Mouse (Mus musculus) layer of hippocampus, adult 8-10 months (tissue): Measurements from ENCODE around the gene Bag6. TPM values are rescaled to one million over a fixed set of nuclear protein-coding genes. Genes with fewer than 3 reads are reported as not detected.

Experiments used
- DNase-seq, 2 experiments: peaks; one replicate each; pipeline ENCODE4 v3.0.0; 2022; ENCODE audit warnings: low spot score in 2 of 2
- microRNA-seq, 2 experiments: library from miRNA; unstranded; fragments of <30 nt; microRNA quantifications; one replicate each; pipeline ENCODE4 v1.2.0; 2022
- total RNA-seq, 4 experiments: library from RNA; stranded (reverse); gene quantifications; 2 replicates each; pipeline ENCODE4 v1.2.4; 2022

The Bag6 gene
- total RNA-seq, 4 experiments from 2014 or later = 291 to 311 (median 298) TPM

DNA sequence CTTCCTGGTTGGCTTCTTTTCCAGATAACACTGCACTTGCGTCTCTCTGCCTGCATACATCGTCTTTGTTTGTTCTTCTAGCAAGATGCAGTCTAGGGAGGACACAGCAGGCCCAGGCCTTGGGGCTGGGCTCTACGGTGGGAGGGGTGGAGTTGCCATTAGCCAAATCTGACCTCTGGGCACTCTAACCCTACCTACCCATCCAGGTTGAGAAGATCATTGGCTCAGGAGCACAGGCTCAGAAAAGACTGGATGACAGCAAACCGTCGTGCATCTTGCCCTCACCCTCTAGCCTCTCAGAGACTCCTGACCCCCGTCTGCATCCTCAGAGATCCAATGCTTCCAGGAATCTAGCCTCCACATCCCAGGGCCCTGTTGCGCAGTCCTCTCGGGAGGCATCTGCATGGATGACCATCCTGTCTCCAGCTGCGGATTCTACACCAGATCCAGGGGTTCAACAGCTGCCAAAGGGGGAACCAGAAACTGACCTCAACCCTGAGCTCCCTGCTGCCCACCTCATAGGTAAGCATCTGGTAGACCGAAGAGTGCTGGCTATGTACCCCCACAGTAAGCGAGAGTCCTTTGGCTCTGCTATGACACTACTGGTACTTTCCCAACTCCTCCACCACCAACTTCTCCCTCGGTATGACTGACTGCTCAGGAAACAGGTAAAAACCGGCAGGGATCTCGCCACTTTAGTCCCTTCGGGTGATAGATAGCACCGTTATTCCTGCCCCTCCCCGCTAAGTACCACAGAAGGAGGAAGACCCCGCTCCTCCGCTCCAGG lies 60.1 kb downstream of the Bag6 start:
- no peak for DNase-seq

DNA sequence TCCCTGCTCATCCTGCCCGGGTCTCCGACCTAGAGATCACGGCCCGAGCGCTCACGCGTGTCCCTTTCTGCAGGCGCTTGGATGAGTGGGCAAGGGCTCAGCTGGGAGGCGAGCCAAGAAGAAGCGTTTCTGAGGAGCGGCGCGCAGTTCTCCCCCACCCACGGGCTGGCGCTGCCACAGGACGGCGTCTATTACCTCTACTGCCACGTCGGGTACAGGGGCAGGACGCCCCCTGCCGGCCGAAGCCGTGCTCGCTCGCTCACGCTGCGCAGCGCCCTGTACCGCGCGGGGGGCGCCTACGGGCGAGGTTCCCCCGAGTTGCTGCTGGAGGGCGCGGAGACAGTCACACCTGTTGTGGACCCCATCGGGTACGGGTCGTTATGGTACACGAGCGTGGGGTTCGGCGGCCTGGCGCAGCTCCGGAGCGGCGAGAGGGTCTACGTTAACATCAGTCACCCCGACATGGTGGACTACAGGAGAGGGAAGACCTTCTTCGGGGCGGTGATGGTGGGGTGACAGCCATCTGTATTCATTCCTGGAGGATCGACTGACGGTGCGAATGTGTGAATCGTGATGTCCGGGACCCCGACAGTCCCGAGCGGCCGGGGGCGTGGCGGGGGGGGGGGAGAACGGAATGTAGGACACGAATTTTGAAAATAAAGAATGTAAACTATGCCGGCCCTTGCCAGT lies 60.8 kb downstream of the Bag6 start:
- DNase-seq = peak in 1 of 2 experiments; percentile 60

DNA sequence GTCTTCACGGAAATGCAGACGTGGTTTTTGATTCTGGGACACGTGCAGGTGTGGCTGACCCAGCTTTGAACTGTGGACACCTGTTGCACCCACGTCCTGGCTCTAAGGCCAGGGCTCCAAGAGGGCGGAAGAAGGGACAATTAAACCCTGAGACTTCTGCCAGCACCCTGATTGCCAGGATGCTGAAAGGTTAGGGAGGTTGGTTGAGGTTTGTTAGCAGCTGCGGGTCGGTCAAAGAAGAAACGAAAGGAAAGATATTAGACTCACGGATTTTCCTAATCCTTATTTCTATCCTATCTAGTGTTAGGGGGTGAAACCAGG lies 61.3 kb downstream of the Bag6 start:
- no peak for DNase-seq

Small RNAs within 50 kb of the gene (microRNA-seq; reads per million reads assigned to microRNA genes)
- gene Mir6973a = 0 reads per million in 2 experiments

Other genes starting within 250 kb of the Bag6 start
- gene C2, start 236.9 kb upstream of the Bag6 start, total RNA-seq = 1 to 10 TPM; 3.1 to 4.4 (median 4.3) TPM
- 100 to 1,000 TPM; 186 to 199 (median 189) TPM for gene Ehmt2, start 236.7 kb upstream of the Bag6 start, total RNA-seq
- gene Slc44a4, start 220.7 kb upstream of the Bag6 start, total RNA-seq = under 1 TPM; 0.14 to 0.41 (median 0.34) TPM
- gene Neu1, start 203.9 kb upstream of the Bag6 start, total RNA-seq = 10 to 100 TPM; 38.3 to 46.8 (median 41.7) TPM
- gene Hspa1b, start 175.9 kb upstream of the Bag6 start, total RNA-seq = 10 to 100 TPM; 13.2 to 31.7 (median 24.2) TPM
- gene Gm20481, start 165.3 kb upstream of the Bag6 start, total RNA-seq = not detected
- gene Hspa1a, start 163.0 kb upstream of the Bag6 start, total RNA-seq = 10 to 100 TPM; 14.3 to 24.2 (median 19.4) TPM
- under 1 TPM; 0.23 to 0.45 (median 0.31) TPM for gene Hspa1l, start 162.5 kb upstream of the Bag6 start, total RNA-seq
- gene Lsm2, start 153.3 kb upstream of the Bag6 start, total RNA-seq = 10 to 100 TPM; 13.1 to 19.1 (median 16.9) TPM
- 10 to 100 TPM; 49.9 to 58.8 (median 51.3) TPM for gene Vars, start 134.2 kb upstream of the Bag6 start, total RNA-seq
- under 1 TPM; 0.14 to 0.90 (median 0.56) TPM for gene Vwa7, start 118.6 kb upstream of the Bag6 start, total RNA-seq
- under 1 TPM in 2 of 4 experiments, not detected in 2; 0.76 to 0.95 TPM for gene Sapcd1, start 107.2 kb upstream of the Bag6 start, total RNA-seq
- gene Msh5, start 88.4 kb upstream of the Bag6 start, total RNA-seq = 1 to 10 TPM; 1.1 to 2.1 (median 1.4) TPM
- gene Clic1, start 85.2 kb upstream of the Bag6 start, total RNA-seq = 10 to 100 TPM in 2 of 4 experiments, 1 to 10 TPM in 2; 9.2 to 27.8 (median 15.9) TPM
- gene Ddah2, start 76.1 kb upstream of the Bag6 start, total RNA-seq = 10 to 100 TPM in 3 of 4 experiments, 1 to 10 TPM in 1; 8.8 to 20.3 (median 14.9) TPM
- not detected for gene Ly6g6c, start 69.8 kb upstream of the Bag6 start, total RNA-seq
- under 1 TPM in 1 of 4 experiments, not detected in 3; 0.48 TPM for gene Mpig6b, start 69.0 kb upstream of the Bag6 start, total RNA-seq
- gene Ly6g6e, start 58.3 kb upstream of the Bag6 start, total RNA-seq = 1 to 10 TPM; 4.6 to 7.1 (median 5.6) TPM
- 1 to 10 TPM; 1.4 to 2.9 (median 2.2) TPM for gene Ly6g6d, start 57.1 kb upstream of the Bag6 start, total RNA-seq
- 1 to 10 TPM in 1 of 4 experiments, under 1 TPM in 2, not detected in 1; 0.41 to 1.0 (median 0.89) TPM for gene Ly6g6f, start 49.6 kb upstream of the Bag6 start, total RNA-seq
- 100 to 1,000 TPM in 3 of 4 experiments, 10 to 100 TPM in 1; 96.2 to 115 (median 106) TPM for gene Abhd16a, start 45.9 kb upstream of the Bag6 start, total RNA-seq
- not detected for gene Ly6g5c, start 26.9 kb upstream of the Bag6 start, total RNA-seq
- under 1 TPM; 0.27 to 0.83 (median 0.63) TPM for gene Ly6g5b, start 19.8 kb upstream of the Bag6 start, total RNA-seq
- 10 to 100 TPM; 17.6 to 19.2 (median 18.0) TPM for gene Gpank1, start 13.7 kb upstream of the Bag6 start, total RNA-seq
- gene Csnk2b, start 13.1 kb upstream of the Bag6 start, total RNA-seq = 100 to 1,000 TPM; 176 to 194 (median 189) TPM
- 10 to 100 TPM; 27.6 to 31.6 (median 30.9) TPM for gene D17H6S53E, start 8.8 kb upstream of the Bag6 start, total RNA-seq
- not detected for gene Apom, start 3.1 kb upstream of the Bag6 start, total RNA-seq
- gene Prrc2a, start 29.7 kb downstream of the Bag6 start, total RNA-seq = 100 to 1,000 TPM; 302 to 328 (median 308) TPM
- 10 to 100 TPM in 2 of 4 experiments, 1 to 10 TPM in 2; 6.3 to 45.4 (median 25.7) TPM for gene Aif1, start 40.9 kb downstream of the Bag6 start, total RNA-seq
- 10 to 100 TPM in 1 of 4 experiments, 1 to 10 TPM in 3; 5.0 to 13.2 (median 7.1) TPM for gene Lst1, start 53.3 kb downstream of the Bag6 start, total RNA-seq
- gene Ltb, start 59.3 kb downstream of the Bag6 start, total RNA-seq = 1 to 10 TPM in 1 of 4 experiments, under 1 TPM in 3; 0.53 to 1.4 (median 0.71) TPM
- under 1 TPM in 1 of 4 experiments, not detected in 3; 0.29 TPM for gene Tnf, start 66.8 kb downstream of the Bag6 start, total RNA-seq
- under 1 TPM; 0.32 to 0.89 (median 0.67) TPM for gene Lta, start 70.2 kb downstream of the Bag6 start, total RNA-seq
- not detected for gene Gm16181, start 85.7 kb downstream of the Bag6 start, total RNA-seq
- 100 to 1,000 TPM; 592 to 630 (median 612) TPM for gene Atp6v1g2, start 98.5 kb downstream of the Bag6 start, total RNA-seq
- 10 to 100 TPM; 12.9 to 16.4 (median 14.9) TPM for gene Nfkbil1, start 100.6 kb downstream of the Bag6 start, total RNA-seq
- 100 to 1,000 TPM; 216 to 231 (median 222) TPM for gene Ddx39b, start 106.6 kb downstream of the Bag6 start, total RNA-seq
- 100 to 1,000 TPM in 2 of 4 experiments, 10 to 100 TPM in 2; 23.2 to 135 (median 64.4) TPM for gene H2-D1, start 127.6 kb downstream of the Bag6 start, total RNA-seq
- gene H2-Q1, start 185.2 kb downstream of the Bag6 start, total RNA-seq = 1 to 10 TPM in 2 of 4 experiments, under 1 TPM in 2; 0.85 to 2.5 (median 1.2) TPM
- gene H2-Q2, start 207.1 kb downstream of the Bag6 start, total RNA-seq = 1 to 10 TPM in 1 of 4 experiments, under 1 TPM in 2, not detected in 1; 0.64 to 2.6 (median 0.81) TPM
- 10 to 100 TPM in 2 of 4 experiments, 1 to 10 TPM in 2; 2.5 to 10.6 (median 6.7) TPM for gene H2-Q4, start 244.4 kb downstream of the Bag6 start, total RNA-seq